Mouse (Mus musculus) thymus, postnatal 36 days (tissue): ENCODE data around the gene Ttc19.
"Not testable (repeated sequence)": the region's sequence is repeated elsewhere in the genome, so short reads cannot be mapped to it uniquely, and the experiment has no call there.

Experiments used
- DNase-seq, 2 experiments: peaks; one replicate each; pipeline ENCODE4 v3.0.0; 2022; ENCODE audit warnings: mixed read lengths in 2 of 2

The Ttc19 gene

GRCm38 (mm10) chr11:62285020-62285419 lies 3.7 kb downstream of the Ttc19 start:
- no peak for DNase-seq

GRCm38 (mm10) chr11:62287700-62288099 lies 6.4 kb downstream of the Ttc19 start:
- DNase-seq: no peak

GRCm38 (mm10) chr11:62294121-62294520 lies 12.8 kb downstream of the Ttc19 start:
- DNase-seq: no peak

- no peak for DNase-seq
Measured at GRCm38 (mm10) chr11:62298883-62299282, 17.6 kb downstream of the Ttc19 start.

GRCm38 (mm10) chr11:62305866-62306265 lies 24.6 kb downstream of the Ttc19 start:
- no peak for DNase-seq

GRCm38 (mm10) chr11:62309296-62309695 lies 28.0 kb downstream of the Ttc19 start:
- no peak for DNase-seq

GRCm38 (mm10) chr11:62314984-62315383 lies 33.7 kb downstream of the Ttc19 start:
- DNase-seq: no peak

GRCm38 (mm10) chr11:62317746-62318145 lies 36.5 kb downstream of the Ttc19 start:
- no peak for DNase-seq

GRCm38 (mm10) chr11:62320097-62320496 lies 38.8 kb downstream of the Ttc19 start:
- no peak for DNase-seq

- DNase-seq: no peak
Measured at GRCm38 (mm10) chr11:62323659-62324058, 42.4 kb downstream of the Ttc19 start.

GRCm38 (mm10) chr11:62331141-62331540 lies 49.9 kb downstream of the Ttc19 start:
- DNase-seq: no peak

- no peak for DNase-seq
Measured at GRCm38 (mm10) chr11:62332228-62332627, 51.0 kb downstream of the Ttc19 start.

GRCm38 (mm10) chr11:62343002-62343401 lies 61.7 kb downstream of the Ttc19 start:
- DNase-seq: no peak

GRCm38 (mm10) chr11:62351948-62352347 lies 70.7 kb downstream of the Ttc19 start:
- DNase-seq: no peak

GRCm38 (mm10) chr11:62355216-62355615 lies 73.9 kb downstream of the Ttc19 start:
- no peak for DNase-seq

GRCm38 (mm10) chr11:62366879-62367278 lies 85.6 kb downstream of the Ttc19 start:
- no peak for DNase-seq

GRCm38 (mm10) chr11:62369924-62370323 lies 88.7 kb downstream of the Ttc19 start:
- no peak for DNase-seq

GRCm38 (mm10) chr11:62371776-62372175 lies 90.5 kb downstream of the Ttc19 start:
- no peak for DNase-seq

GRCm38 (mm10) chr11:62377202-62377851 lies 96.1 kb downstream of the Ttc19 start:
- not testable (repeated sequence) for DNase-seq
